Mouse (Mus musculus): Measurements from ENCODE around the gene Il21. TPM values are rescaled to one million over a fixed set of nuclear protein-coding genes. Genes with fewer than 3 reads are reported as not detected.

Gene Il21
- polyA plus RNA-seq, 1 experiment from 2014 or later: not detected

DNA sequence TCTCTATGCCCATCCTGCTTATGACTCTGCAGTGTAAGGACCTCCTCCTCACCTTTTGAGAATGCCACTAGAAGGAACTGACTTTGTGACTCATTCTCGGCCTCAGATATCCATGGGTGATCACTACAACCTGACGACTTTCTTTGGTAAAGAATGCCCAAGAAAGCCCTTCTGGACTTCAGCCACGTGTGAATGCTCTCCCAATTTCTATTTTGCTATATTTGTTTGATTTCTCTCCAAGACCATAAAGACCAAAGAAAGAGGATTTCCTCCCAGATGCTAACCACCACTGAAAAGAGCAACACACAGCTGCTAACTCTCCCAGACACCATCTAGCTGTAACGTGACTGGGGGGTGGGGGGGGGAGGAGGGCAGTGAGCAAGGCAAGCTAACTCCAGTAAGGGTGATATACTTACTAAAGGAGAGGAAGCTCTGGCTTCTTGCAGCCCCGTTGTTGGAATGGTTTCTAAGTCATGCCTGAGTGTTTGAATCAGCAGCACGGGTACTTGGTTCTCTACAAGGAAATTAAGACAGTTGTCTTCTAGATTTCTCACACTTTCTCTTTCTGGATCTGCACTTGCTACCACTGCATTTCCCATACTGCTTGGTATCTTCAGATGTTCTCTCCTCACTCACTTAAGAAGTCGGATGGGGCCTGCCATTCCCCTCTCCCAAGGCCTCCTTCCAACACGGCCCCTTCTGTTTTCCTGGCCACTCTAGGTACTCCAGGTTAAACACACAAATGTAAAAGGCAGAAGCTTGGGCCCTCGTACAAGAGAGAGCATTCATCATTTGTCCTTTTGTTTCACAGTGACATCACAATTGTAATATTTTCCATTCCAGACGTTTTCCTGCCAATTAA, 57.5 kb downstream of the Il21 start:
- TF ChIP-seq CTCF (IDR thresholded peaks at IDR 0.05; ENCODE audit: low read depth): no peak
- Histone ChIP-seq H3K4me1 (ENCODE audit: insufficient read depth) (no peaks in the 10 kb centered on the region), H3K27me3 (ENCODE audit: insufficient read depth, low read length) (no peaks in the 10 kb centered on the region), H3K9me3 (ENCODE audit: low read depth, low read length) (no peaks in the 10 kb centered on the region), H3K4me3 (ENCODE audit: low read depth, low read length) (no peak overlapping the region), H3K36me3 (ENCODE audit: insufficient read depth) (no peaks in the 10 kb centered on the region), H3K9ac (no peak overlapping the region), H3K27ac (ENCODE audit: low read depth) (peak overlapping the region; percentile 54), H3K4me2 (no peak overlapping the region)
- peak; percentile 83 for DNase-seq
- ATAC-seq (ENCODE audit: insufficient read depth): peak; percentile 93
- 28% methylated on average over 10 of the region's 10 CpGs for WGBS

DNA sequence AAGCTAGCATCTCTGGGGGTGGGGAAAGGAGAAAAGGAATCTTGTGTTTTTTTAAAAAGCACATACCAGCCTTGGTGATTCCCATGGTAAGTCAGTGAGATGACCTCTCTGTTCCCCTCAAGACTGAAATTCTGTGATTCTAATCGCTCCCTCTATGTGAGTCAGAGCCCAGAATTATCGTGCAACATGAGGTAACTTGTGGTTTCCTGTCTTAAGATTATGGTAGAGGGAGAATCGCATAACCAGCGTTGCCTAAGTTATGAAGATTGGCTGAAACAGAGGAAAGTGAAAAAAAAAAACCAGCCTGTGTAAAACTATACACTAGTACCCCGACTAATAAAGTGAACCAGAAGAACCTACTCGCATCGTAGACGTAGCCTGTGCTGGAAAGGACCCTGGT, 59.2 kb downstream of the Il21 start:
- Histone ChIP-seq H3K27me3 (ENCODE audit: insufficient read depth, low read length) (no peaks in the 10 kb centered on the region), H3K4me3 (ENCODE audit: low read depth, low read length) (no peak overlapping the region), H3K4me2 (no peak overlapping the region), H3K27ac (ENCODE audit: low read depth) (no peak overlapping the region), H3K36me3 (ENCODE audit: insufficient read depth) (no peaks in the 10 kb centered on the region), H3K9me3 (ENCODE audit: low read depth, low read length) (no peaks in the 10 kb centered on the region), H3K4me1 (ENCODE audit: insufficient read depth) (no peaks in the 10 kb centered on the region), H3K9ac (no peak overlapping the region)
- DNase-seq (no peak), ATAC-seq (ENCODE audit: insufficient read depth) (no peak)
- 84% methylated on average over 8 of the region's 8 CpGs for WGBS
- TF ChIP-seq CTCF (IDR thresholded peaks at IDR 0.05; ENCODE audit: low read depth): no peak

Small RNA genes within 50 kb of the gene (microRNA-seq; reads per million reads assigned to microRNA genes)
- gene Gm24169 (ENCODE audit: borderline number of aligned reads): not detected

Other genes starting within 250 kb of the Il21 start
- gene Adad1, start 169.1 kb downstream of the Il21 start, polyA plus RNA-seq (2014; fragmentation: Nextera tagmentation; extraction: Ambion mirVana): 0.33 and 0.46 TPM in 2 replicates
- 0.28 and 0.33 TPM in 2 replicates for gene Il2, start 106.7 kb downstream of the Il21 start, polyA plus RNA-seq (2014; fragmentation: Nextera tagmentation; extraction: Ambion mirVana)
- gene Bbs12, start 79.9 kb upstream of the Il21 start, polyA plus RNA-seq (2014; fragmentation: Nextera tagmentation; extraction: Ambion mirVana): 8.6 and 10.8 TPM in 2 replicates
- 2.6 TPM in 2 replicates for gene Cetn4, start 80.1 kb upstream of the Il21 start, polyA plus RNA-seq (2014; fragmentation: Nextera tagmentation; extraction: Ambion mirVana)
- gene Fgf2, start 115.7 kb upstream of the Il21 start, polyA plus RNA-seq (2014; fragmentation: Nextera tagmentation; extraction: Ambion mirVana): 2.9 and 4.1 TPM in 2 replicates
- 36.9 and 42.0 TPM in 2 replicates for gene Spata5, start 187.3 kb upstream of the Il21 start, polyA plus RNA-seq (2014; fragmentation: Nextera tagmentation; extraction: Ambion mirVana)
- 4.6 and 7.4 TPM in 2 replicates for gene Nudt6, start 187.6 kb upstream of the Il21 start, polyA plus RNA-seq (2014; fragmentation: Nextera tagmentation; extraction: Ambion mirVana)

Data from lung, embryonic 14.5 days (tissue).